Mouse (Mus musculus): ENCODE measurements around the gene Churc1.

Churc1 gene

DNA sequence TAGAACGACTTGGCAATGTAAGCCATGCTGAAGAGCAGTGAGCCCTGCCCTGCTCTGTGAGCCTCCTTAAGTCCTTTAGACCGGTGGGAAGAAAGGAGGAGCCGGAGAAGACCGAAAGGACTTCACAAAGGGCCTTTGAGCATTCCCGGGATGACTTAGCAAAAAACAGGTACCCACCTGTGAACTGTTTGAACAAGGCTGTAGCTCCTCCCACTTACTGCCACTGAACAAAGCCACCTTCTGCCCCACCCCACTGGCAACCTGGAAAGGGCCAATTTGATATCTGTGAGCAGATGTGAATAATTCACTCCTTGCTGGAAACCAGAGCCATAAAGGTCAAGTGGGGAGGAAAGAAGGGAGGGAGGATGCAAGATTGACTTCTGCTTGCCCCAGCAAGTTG, 30.0 kb downstream of the Churc1 start, which contains the start of gene Gpx2:
Gene Gpx2, minus strand, starts transcription at position 205 of the 400 bp plus-strand sequence.
- no peak for DNase-seq

DNA sequence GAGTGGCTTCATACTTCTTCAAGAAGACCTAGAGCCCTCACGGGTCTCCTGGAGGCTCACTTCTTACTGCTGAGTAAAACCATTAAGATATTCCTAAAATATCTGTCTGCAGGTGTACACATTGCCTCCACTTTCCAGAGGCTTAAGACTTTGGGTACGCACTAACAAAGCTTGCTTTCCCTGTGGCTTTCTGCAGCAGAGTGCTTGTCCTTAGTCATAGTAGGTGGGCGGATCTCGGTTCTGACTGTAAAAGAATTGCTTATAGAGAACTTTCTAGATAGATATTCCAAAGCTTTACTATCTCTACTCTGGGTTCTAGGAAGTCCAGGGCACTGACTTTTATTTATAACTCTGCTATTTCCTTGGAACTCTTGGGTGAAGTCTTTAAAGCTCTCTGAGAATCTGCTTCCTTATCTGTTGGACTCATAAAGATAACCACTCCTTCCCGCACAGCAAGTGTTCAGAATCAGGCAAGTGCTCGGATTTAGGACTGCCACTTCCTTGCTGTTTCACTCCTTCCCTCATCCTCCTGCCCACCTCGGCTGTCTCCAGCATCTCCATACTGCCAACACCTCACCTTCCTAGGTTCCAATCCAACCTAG, 31.7 kb downstream of the Churc1 start:
- DNase-seq: no peak

DNA sequence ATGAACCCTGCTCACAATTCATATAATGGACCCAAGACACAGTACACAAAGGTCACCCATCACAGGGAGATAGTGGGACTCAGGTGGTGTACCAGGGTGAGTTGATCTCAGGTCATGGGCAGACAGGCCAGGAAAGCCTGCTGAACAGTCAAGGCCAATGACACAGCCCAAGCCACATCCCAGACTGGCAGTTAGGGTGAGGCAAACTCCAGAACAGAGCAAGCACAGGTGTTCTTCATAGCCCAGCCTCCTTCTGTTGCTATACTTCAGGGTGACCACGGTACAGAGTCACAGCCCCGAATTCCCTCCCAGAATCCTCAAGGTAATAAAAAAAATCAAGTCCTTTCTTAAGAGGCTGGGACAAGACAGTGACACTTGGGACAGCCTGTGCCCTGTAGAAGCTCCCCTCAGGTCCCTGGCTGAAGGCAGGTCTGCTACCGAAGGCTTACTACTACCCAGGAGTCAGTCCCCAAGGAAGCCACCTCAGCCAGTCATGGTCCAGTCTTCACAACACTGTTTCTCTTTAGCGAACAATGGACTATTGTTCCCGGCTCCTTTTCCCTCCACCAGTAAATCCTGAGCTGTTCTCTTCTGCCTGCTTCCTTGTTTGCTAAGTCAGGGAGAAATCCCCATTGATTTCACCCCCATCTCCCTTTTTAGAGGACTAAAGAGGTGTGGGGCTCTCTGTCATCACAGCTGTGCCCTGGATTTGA, 32.8 kb downstream of the Churc1 start:
- no peak for DNase-seq

DNA sequence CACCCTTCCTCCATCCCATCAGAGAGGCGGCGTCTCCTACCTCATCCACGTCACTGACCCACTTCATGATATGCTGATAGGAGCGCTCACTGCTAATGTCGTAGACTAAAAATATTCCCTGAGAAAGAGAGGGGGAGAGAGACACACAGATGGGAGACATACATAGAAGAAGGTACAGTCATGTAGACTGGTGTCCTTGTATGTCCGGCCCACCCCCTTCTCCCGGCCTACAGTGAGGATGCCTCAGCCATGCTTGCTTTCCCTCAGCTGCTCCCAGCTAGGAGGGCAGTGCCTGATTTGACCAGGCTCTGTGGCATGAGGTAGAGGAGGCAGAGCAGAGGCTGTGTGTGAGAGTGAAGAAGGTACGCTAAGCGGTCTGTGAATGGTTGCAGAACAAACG, 37.7 kb downstream of the Churc1 start:
- no peak for DNase-seq

DNA sequence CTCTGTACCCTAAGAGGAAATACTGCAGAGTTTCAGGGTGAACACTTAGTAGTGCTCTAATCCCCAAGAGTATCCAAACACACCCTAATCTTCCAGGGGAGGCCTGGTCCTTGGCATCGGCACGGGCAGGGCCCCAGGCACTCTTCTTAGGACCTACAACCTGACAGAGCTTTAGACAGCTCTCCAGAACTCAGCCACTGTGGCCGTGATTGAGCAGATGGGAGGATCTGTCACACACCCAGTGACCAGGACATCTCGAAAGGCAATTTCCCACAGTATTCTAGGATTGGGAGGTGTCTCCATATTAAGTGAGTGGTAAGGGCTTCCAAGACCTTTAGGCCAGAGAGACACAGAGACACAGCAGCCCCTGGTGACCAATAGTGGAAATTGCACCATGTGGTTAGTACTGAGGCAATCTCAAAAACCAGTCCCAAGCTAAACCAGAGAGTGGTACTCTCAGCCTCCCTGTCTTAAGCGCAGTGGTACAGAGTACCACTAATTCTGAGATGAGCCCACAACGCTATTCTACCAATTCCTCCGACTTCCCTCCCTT, 38.4 kb downstream of the Churc1 start:
- no peak for DNase-seq

DNA sequence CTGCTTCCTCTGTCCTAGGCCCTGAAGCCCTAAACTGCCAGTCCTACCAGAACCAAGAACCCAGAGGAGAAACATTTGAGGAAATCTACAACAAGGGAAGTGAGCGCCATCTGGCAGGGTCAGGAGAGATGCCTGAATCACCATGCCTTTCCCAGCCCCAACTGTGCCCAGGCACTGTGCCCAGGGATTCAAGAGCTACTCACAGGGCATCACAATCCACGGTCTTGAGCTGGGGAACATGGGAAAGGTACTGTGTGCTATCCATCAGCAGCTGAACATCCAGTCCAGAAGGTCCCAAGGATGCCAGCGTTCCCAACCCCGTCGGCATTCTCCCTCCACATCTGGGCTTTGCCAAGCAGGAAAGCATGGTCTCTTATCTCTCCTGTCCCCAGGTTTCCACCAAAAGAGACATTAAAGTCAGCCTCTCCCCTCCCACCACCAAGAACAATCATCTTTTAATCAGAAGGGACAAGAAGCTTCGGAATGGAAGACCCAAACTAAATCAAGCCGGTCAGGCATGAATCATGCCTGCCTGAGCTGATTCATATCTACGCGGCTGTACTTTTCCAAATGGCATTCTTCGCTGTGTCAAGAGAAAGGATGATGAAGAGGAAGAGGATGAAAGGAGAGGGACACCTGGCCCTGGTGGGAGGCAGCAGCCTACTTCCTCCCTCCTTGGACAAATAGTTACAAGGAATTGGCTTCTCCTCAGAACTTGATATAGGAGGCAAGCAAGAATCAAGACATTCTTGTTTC, 39.9 kb downstream of the Churc1 start:
- no peak for DNase-seq

DNA sequence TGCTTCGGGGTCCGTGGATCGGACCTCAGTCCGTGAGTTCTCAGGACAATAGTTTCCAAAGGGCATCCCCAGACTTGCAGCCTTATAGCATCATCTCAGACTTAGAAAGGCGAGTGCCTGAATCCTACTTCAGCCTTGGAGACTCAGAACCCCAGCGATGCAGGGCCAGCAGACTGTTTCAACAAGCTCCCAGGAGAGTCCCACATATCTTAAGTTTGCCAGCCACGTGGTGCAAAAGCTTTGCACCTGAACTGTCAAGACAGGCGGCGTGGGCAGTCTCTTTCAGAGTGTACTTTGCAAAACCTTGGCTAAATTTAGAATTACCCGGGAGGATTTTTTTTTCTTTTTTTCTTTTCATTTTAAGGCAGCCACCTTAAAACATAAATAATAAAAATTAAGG, 42.5 kb downstream of the Churc1 start:
- DNase-seq: no peak

DNA sequence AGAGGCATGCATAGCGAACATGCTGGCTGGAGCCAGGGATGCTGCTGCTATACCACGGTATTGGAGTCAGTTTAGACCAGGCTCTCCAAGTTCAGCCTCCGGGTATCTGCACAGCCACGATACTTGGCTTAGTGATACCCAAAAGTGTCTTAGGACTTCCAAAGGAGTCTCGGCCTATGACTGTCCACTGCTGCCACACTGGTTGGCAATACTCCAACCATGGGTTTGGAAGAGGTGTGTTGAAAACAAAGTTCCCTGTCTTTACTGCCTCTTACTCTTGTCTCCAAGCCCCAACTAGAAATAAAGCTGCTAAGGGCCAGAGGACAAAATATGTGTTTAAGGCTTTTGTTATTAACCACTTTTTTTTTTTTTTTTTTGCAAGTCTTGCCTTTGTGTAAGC, 45.2 kb downstream of the Churc1 start:
- no peak for DNase-seq

DNA sequence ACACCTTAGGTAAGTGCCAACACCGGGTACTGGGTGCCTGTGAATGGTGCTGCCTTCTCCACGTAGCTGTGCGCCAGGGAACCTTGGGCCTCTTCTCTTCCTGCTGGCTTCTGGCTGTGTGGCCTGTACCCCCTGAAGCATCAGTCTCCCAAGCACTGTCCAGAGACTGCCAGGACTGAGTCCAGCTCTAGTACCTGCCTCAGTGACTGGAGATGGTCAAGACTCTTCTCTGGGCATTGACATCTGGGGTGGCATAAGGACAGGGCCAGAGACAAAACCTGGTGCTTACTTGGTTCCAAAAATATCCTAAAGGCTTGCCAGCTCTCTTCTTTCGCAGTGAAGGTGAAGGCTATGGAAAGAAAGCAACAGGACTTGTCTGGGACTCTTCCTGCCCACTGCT, 45.7 kb downstream of the Churc1 start:
- no peak for DNase-seq

DNA sequence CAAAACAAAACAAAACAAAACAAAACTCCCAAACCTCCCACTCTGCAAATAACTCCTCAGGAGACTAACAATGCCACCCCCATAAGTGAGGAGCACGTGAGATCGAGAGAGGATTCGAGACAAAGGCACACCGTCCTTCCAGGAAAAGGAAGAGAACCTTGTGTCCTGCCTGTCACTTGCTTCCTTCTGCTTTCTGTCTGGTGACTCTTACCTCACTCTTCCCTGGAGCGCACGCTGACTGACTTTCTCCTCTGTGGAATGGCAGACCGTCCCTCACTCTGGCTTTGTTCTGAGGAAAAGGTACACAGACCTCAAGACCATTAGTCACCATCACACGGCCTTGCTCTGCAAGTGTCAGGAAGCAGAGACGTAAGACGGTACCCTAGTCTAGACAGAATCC, 48.2 kb downstream of the Churc1 start:
- DNase-seq: no peak

DNA sequence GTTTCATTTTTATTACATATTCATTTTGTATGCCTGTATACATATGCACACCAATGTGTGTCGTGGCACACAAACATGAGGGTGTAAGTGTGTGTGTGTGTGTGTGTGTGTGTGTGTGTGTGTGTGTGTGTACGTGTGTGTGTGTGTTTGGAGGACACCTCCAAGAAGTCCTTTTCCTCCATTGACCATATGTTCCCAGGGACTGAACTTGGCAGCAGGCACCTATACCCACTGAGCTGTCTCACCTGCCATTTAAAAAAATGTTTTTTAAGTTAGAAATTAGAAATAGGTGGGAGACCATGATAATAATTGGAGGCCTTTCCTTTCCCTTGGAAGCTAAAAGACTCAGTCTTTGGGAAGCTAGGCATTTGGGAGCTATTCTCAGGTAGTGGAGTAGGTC, 48.8 kb downstream of the Churc1 start:
- DNase-seq: no peak

DNA sequence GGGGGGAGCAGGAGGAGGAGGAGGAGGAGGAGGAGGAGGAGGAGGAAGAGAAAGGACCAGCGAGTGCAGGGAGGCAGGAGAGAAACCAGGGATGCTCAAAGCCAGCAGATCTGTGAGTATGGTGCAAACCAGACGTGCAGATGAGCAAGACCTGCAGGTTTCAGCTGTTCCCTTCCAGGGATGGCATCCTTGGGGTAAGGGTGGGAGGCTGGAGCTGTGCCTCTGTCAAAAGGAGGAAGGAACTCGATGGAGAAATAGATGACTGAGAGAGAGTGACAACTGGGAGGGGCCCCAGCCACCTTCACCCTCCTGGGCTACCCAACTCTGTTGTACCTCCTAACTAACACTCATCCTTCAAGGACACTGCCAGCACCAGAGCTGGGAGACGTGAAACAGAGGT, 51.4 kb downstream of the Churc1 start:
- no peak for DNase-seq

DNA sequence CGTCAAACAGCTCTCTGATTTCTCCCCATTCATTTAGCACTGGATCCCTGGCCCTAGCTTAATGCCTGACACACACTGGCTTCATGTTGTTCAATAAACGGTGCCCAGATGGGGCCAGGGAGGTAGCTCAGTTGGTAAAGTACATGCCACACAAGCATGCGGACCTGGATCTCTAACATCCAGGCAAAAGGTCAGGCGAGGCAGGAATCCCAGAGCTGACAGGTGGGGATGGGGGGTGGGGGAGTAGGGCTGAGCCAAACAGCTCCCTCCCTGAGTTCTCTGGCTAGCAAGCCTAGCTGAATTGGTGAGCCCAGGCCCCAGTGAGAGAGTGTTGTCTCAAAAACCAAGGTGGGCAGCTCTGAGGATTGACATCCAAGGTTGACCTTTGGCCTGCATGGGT, 51.8 kb downstream of the Churc1 start:
- no peak for DNase-seq

DNA sequence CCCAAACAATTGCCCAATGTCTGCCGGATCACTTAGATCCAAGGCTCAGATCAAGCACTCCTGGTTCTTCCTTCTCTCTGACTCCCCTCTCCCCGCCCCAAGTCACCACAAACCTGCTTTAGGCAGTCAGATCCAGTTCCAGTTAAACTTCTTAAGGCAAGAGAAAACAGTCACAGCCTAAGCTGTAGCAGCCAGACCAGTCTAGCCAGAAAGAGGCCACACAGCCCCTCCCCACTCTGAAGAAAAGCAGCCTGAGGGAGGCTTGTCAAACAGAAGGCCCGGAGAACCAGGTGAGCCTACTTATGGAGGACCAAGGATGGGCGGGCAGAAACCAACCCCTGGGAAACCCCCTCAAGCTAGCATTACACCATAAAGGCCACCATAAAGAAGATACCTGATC, 52.8 kb downstream of the Churc1 start:
- DNase-seq: no peak

DNA sequence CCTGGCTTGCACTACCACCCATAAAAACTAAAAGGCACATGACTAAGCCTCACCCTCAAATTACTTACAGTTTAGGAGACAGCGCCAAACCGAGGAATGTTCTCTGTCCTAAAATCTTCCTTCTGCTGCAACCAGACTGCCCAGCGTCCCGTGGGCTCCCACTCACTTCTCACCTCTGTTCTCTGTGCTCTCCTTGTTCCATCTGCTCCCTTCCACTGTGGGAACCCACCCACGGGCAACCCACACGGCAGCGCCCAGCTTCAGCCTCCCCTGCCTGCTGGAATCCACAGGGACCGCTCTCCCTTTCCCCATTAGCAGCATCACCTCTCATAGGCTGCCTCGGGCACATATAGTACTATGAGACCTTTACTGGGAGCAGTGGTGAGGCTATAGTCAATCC, 53.6 kb downstream of the Churc1 start:
- peak; percentile 72 for DNase-seq

DNA sequence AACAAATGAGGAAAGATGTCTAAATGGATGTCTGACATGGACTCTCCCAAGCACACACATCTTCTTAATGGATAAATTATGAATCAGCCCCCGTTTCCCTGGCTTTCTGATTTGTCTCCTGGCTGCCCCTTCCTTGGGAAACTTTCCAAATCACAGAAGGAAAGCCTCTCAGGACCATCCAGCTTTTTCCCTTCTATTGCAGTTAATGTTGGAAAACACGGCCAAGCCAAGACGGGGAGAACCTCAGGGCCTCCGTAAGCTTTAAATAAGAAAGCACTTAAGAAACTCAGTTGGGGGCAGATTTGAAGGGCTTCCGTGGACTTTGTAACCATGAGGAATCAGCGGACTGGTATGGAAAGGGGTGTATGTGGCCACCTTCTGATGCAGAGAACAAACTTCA, 54.5 kb downstream of the Churc1 start:
- no peak for DNase-seq

DNA sequence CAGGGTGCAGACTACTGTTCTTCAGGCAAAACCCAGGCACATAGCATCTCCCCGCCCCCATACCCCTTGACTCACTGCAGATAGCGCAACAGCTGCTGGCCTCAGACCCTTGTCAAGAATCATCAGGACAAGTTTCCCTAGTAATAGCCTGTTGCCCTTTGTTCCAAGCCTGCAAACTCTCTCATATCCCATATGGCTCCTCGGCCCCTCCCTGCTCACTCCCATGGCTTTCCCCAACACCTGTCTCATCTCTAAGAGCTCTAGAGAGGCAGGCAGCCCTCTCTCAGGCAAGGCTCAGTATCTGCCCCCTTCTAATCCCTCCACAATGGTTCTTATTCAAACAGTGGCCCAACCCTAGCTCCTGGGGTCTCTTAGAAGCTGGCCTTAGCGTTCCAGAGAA, 55.3 kb downstream of the Churc1 start:
- no peak for DNase-seq

DNA sequence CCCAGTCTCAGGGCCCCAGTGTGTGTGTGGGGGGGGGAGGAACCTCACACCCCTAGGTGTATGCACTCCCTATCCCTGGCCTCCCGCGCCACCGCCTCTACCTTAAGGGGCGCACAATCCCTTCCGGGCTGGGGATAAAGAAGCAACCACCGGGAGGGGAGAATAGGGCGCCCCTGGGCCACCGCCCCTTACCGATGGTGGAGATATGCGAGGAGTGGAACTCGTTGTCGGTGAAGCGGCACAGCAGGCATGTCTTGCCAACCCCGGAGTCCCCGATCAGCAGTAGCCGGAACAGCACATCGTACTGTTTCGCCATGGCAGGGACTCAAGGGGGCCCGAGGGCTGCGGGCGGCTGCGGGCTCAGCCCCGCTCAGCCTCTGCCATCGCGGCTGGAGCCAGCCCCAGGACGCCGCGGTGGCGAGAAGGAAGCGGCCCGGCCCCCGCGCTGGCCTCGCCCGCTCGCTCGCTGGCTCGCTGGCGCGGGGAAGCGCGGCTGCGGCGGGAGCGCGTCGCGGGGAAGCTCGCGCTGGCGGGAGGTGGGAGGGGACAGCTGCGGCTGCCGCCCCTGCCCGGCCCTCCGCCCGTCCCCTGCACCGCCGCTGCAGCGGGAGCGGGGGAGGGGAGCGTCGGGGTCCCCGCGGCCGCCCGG, 56.8 kb downstream of the Churc1 start:
- DNase-seq: no peak

DNA sequence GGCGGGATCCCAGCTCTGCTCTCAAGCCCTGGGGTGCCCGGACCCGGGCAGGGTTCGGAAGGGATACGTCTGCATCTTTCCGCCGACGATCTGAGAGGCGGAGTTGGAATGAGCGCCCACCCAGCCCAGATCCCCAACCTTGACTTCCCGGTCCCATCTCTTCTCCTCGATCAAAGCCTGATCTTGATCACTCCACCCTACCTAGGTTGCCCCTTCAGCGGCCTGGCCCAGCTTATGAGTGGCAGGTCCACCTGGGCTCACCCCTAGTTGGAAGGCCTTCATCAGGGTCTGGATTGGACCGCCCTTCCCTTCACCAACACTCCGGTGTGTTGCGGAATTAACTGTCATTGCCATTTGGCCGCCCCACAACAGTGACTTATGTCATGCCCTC, 57.3 kb downstream of the Churc1 start, which contains the start of gene Rab15:
Gene Rab15, minus strand, starts transcription at position 258 of the 391 bp plus-strand sequence.
- DNase-seq: no peak

DNA sequence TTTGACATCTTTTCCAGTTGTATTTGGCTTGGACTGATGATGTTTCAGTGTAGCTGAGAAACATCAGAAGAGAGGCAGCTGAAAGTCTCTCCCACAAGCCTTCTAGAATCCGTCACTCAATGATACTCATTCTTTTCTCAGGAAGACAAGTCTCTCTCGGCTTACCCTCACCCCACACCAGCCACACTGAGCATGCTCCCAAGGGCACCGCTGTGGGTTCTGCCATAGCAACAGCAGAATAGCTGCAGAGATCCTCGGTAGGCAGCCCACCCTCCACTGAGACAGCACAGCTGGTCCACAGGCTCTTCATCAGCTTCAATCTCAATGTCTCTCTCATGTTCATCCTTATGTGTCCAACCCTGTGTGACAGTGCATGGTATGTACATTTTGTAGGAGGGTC, 59.9 kb downstream of the Churc1 start:
- DNase-seq: no peak

DNA sequence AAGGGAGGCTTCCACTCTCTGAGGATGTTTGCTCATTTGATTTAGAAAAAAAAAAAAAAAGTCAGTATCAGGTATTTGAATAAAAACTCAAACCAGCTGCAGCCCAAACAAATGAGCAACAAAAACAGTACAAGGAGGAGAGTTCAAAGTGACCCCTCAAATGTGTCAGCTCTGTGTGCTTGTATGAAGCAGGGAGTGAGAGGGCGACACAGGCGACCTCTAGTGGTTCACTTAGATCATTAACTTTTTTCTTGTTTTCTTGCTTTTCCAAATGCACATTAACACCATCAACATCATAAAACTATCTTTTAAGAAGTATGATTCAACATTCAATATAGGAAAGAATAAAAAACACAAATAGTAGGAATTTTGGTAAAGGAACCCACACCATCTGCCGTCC, 67.4 kb downstream of the Churc1 start:
- no peak for DNase-seq

Data from layer of hippocampus, adult 9-11 months (tissue).